In the genomic region with DNA sequence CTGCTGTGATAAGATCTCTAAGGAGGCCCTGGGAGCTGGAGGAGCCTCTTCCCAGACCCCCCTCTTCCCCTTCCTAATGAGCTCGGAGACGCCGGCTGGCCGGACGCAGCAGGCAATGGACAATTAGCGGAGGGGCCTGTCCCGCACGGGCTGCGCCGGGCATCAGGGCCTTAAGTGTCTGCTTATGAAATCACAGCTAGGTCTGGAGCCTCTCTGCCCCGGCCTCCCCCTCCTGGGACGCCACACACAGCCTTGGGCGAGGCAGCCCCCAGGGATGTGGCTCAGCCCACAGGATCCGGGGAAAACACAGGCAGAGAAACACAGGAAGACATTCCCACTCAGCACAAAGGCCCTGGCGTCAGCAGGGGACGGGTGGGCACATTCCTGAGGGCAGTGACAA, we compare ENCODE assay signal across 10 mouse cellular contexts.
DNase-seq lines count a peak whose midpoint lies in the region; ATAC-seq and TF ChIP-seq lines count a peak whose summit lies in the region.
"Had no signal": no experiment of that assay in that cellular context is flagged by ENCODE, and none has a peak within 500 bp of the region (broad histone marks: within the 10 kb centered on the region; RNA-seq: fewer than 3 reads in every experiment).

No protein-coding gene starts in this region.

- peak; percentile 69; the same call in 1 of the 2 replicates for ATAC-seq in lung, embryonic 14.5 days (ENCODE audit: insufficient read depth)

- WGBS in lung, embryonic 14.5 days, result 21% methylated on average over 16 of the region's 16 CpGs

- peak overlapping the region; percentile 9; the same call in 1 of the 2 replicates for H3K9ac ChIP-seq in lung, embryonic 14.5 days
- H3K9ac ChIP-seq: hindbrain, embryonic 15.5 days; neural tube, embryonic 12.5 days had no signal

- H3K9me3 ChIP-seq in lung, embryonic 14.5 days (ENCODE audit: low read depth, low read length), result no peaks in the 10 kb centered on the region
- H3K9me3 ChIP-seq: hindbrain, embryonic 15.5 days; neural tube, embryonic 12.5 days had no signal

- no peaks in the 10 kb centered on the region for H3K36me3 ChIP-seq in lung, embryonic 14.5 days (ENCODE audit: insufficient read depth)
- H3K36me3 ChIP-seq: hindbrain, embryonic 15.5 days; neural tube, embryonic 12.5 days had no signal

- no peak overlapping the region for H3K4me3 ChIP-seq in gastrocnemius, adult 2 months
- no peak overlapping the region for H3K4me3 ChIP-seq in lung, embryonic 14.5 days (ENCODE audit: low read depth, low read length)
- H3K4me3 ChIP-seq: hindbrain, embryonic 15.5 days; neural tube, embryonic 12.5 days had no signal

- intact Hi-C loops in gastrocnemius, adult 2 months (cut with DNase I), result loop anchor here (1.0 to 5.0 kb wide), 2 partner anchors 30 to 76 kb away; no protein-coding TSS in a partner anchor
- intact Hi-C loops in heart, postnatal 25 days (cut with DNase I), result loop anchor here (2.0 kb wide), 1 partner anchor 72 kb away; no protein-coding TSS in a partner anchor

- peak overlapping the region; percentile 64 for H3K27ac ChIP-seq in gastrocnemius, adult 2 months
- H3K27ac ChIP-seq in lung, embryonic 14.5 days (ENCODE audit: low read depth), result peak overlapping the region; percentile 36; the same call in 1 of the 2 replicates
- H3K27ac ChIP-seq: hindbrain, embryonic 15.5 days; neural tube, embryonic 12.5 days had no signal

- no peak for TF ChIP-seq CTCF in gastrocnemius, adult 2 months (IDR thresholded peaks at IDR 0.05)
- no peak for TF ChIP-seq CTCF in lung, embryonic 14.5 days (IDR thresholded peaks at IDR 0.05; ENCODE audit: low read depth)

- DNase-seq in gastrocnemius, adult 2 months, result peak; percentile 62
- no peak for DNase-seq in gastrocnemius, postnatal 4 days (ENCODE audit: low spot score in 2 of 2)
- peak; percentile 36 for DNase-seq in embryo, embryonic 9.5 days (ENCODE audit: extremely low spot score)
- peak; percentile 71 for DNase-seq in heart, postnatal 25 days (ENCODE audit: low spot score)
- peak; percentile 62 for DNase-seq in lung, embryonic 14.5 days
- DNase-seq in thymus, postnatal 0 days (ENCODE audit: low spot score), result no peak
- no peak for DNase-seq in adrenal gland, adult 8-10 months
- DNase-seq in urinary bladder, postnatal 14 days (ENCODE audit: low spot score), result no peak

- no peaks in the 10 kb centered on the region for H3K27me3 ChIP-seq in lung, embryonic 14.5 days (ENCODE audit: insufficient read depth, low read length)
- H3K27me3 ChIP-seq: hindbrain, embryonic 15.5 days; neural tube, embryonic 12.5 days had no signal

- peak overlapping the region; percentile 10; the same call in 1 of the 2 replicates for H3K4me2 ChIP-seq in lung, embryonic 14.5 days
- H3K4me2 ChIP-seq: hindbrain, embryonic 15.5 days; neural tube, embryonic 12.5 days had no signal

- peaks cover 5% of the 10 kb centered on the region; the same call in 1 of the 2 replicates for H3K4me1 ChIP-seq in lung, embryonic 14.5 days (ENCODE audit: insufficient read depth)
- H3K4me1 ChIP-seq: hindbrain, embryonic 15.5 days; neural tube, embryonic 12.5 days had no signal

Comparison
In these comparisons a context has a peak if more than half of its experiments do, and no peak if none do; other contexts are left out.
1. DNase-seq: peak in gastrocnemius, adult 2 months (single experiment), embryo, embryonic 9.5 days (single experiment), heart, postnatal 25 days (single experiment) and lung, embryonic 14.5 days (single experiment); none in gastrocnemius, postnatal 4 days (0 of 2), thymus, postnatal 0 days (single experiment), adrenal gland, adult 8-10 months (single experiment) and urinary bladder, postnatal 14 days (single experiment).